Mouse (Mus musculus): ENCODE measurements around the gene Hdac7. TPM values are rescaled to one million over a fixed set of nuclear protein-coding genes. Genes with fewer than 3 reads are reported as not detected.

The Hdac7 gene
- total and polyA plus RNA-seq, 3 experiments, result 19.8 to 55.2 (median 21.7) TPM

DNA sequence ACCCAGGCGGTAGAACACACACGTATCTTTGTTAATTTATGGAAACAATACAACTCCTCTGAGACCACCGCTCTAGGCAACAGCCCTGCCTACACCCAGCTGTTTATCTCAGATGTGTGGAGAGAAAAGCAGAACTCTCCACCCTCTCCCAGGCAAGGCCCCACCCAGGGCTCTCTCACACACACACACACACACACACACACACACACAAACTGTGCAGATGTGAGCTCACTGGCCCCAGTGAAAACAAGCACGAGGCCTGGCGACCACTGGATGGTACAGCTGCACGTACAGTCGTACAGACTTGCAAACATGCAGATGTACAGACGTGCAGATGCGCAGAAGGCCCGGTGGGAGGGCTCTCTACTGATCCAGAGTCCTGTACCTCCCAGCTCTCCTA is 99.4 kb downstream of the Hdac7 start (continued):
- TF ChIP-seq PAX5 (IDR thresholded peaks at IDR 0.05; ENCODE audit: low read length) (no peak), HCFC1 (IDR thresholded peaks at IDR 0.05; ENCODE audit: low read depth, low read length) (no peak), SMC3 (IDR thresholded peaks at IDR 0.05; ENCODE audit: low read depth, low read length) (peak; percentile 35), USF1 (IDR thresholded peaks at IDR 0.05; ENCODE audit: low read depth, low read length) (no peak), POLR2AphosphoS2 (IDR thresholded peaks at IDR 0.05; ENCODE audit: low read depth, low read length) (no peak), MAFK (IDR thresholded peaks at IDR 0.05; ENCODE audit: insufficient replicate concordance, low read length) (no peak), NELFE (IDR thresholded peaks at IDR 0.05; ENCODE audit: low read depth, low read length) (no peak), MYC (IDR thresholded peaks at IDR 0.05; ENCODE audit: low read depth, low read length) (peak; percentile 81; the same call in 1 of the 2 replicates), ETS1 (conservative IDR thresholded peaks at IDR 0.05; ENCODE audit: low read depth, low read length) (peak; percentile 95), TBP (conservative IDR thresholded peaks at IDR 0.05; ENCODE audit: low read depth, low read length) (no peak), MXI1 (IDR thresholded peaks at IDR 0.05; ENCODE audit: low read depth, low read length) (peak; percentile 70), MEF2A (IDR thresholded peaks at IDR 0.05; ENCODE audit: borderline replicate concordance, low read depth, low read length) (peak; percentile 78), IRF4 (IDR thresholded peaks at IDR 0.05; ENCODE audit: low read depth, low read length) (peak; percentile 57; the same call in 1 of the 2 replicates), ZMIZ1 (IDR thresholded peaks at IDR 0.05; ENCODE audit: low read depth, low read length) (no peak), CHD2 (IDR thresholded peaks at IDR 0.05; ENCODE audit: low read length) (no peak; the same call in 1 of the 2 replicates), POLR2A (IDR thresholded peaks at IDR 0.05; ENCODE audit: low read depth, low read length) (peak; percentile 36), RCOR1 (conservative IDR thresholded peaks at IDR 0.05; ENCODE audit: low read depth, low read length) (no peak)

DNA sequence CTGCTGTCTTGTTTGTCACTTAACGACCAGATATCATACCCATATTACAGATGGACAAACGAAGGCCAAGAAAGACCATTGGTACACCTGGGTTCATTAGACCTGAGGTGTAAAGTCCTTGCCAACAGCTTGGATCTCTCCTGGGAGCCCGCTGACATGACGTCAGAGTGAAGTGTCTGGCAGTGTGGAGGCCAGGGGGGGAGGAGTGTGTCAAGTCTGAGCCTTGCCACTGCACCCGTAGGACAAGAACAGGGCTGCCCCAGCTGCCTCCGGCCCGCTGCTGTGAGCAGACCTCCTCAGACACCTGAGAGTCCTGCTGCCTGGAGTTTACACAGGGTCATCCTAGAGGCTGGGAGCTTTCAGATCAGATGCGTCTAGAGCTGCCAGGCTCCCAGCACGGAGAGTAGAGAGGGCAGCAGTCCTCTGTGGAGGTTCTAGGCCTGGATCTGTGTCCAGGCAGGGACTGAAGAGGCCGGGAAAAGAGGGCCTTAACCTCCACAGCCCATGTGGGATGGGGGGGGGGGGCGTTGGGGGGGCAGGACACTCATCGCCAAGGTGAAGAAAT is 100.3 kb downstream of the Hdac7 start:
- Histone ChIP-seq H3K4me2 (ENCODE audit: insufficient read depth, low read depth, poor library complexity, severe bottlenecking) (peak overlapping the region; percentile 18; the same call in 1 of the 2 replicates), H3K36me3 (replicated peaks in 1 of 2; ENCODE audit: control insufficient read depth in 1 of 2, insufficient read depth in 1 of 2, low read length in 1 of 2) (peaks cover 0 to 20% of the 10 kb centered on the region in 2 experiments), H3K27ac (ENCODE audit: insufficient read depth, low read depth) (peak overlapping the region; percentile 99), H3K4me1 (ENCODE audit: control insufficient read depth in 1 of 2, insufficient read depth in 2 of 2) (peaks cover 45 to 61% of the 10 kb centered on the region in 2 experiments), H3K9me3 (replicated peaks; ENCODE audit: low read length) (no peaks in the 10 kb centered on the region), H3K27me3 (replicated peaks) (no peaks in the 10 kb centered on the region), H3K9ac (ENCODE audit: insufficient read depth, low read depth) (peak overlapping the region; percentile 18; the same call in 1 of the 2 replicates), H3K79me2 (replicated peaks; ENCODE audit: control insufficient read depth, extremely low read depth, insufficient read depth, poor library complexity, severe bottlenecking) (peaks cover under 1% of the 10 kb centered on the region; the same call in 1 of the 2 replicates), H3K4me3 (replicated peaks in 1 of 3; ENCODE audit: low read depth in 2 of 3, low read length in 2 of 3, poor library complexity in 1 of 3) (peak overlapping the region in 1 of 3 experiments; percentile 35)
- in situ Hi-C loops (cut with MboI; ENCODE audit: low pct_ligation_motif_present, low pct_unique_long_range_greater_than_20kb, low sequenced_read_pairs), result no loop called here
- dilution Hi-C loops (cut with MboI; ENCODE audit: extremely low pct_ligation_motif_present, extremely low pct_unique_long_range_greater_than_20kb, low sequenced_read_pairs), result no loop called here
- DNase-seq (ENCODE audit: extremely low read depth), result peak; percentile 78
- TF ChIP-seq MAZ (IDR thresholded peaks at IDR 0.05; ENCODE audit: low read depth, low read length) (0 out of 2 replicates have a peak, but pooled peaks have one; percentile 20), ETS1 (conservative IDR thresholded peaks at IDR 0.05; ENCODE audit: low read depth, low read length) (peak; percentile 70), JUND (conservative IDR thresholded peaks at IDR 0.05; ENCODE audit: low read depth, low read length) (no peak), TBP (conservative IDR thresholded peaks at IDR 0.05; ENCODE audit: low read depth, low read length) (no peak), UBTF (IDR thresholded peaks at IDR 0.05; ENCODE audit: low read depth, low read length) (0 out of 2 replicates have a peak, but pooled peaks have one; percentile 18), MXI1 (IDR thresholded peaks at IDR 0.05; ENCODE audit: low read depth, low read length) (0 out of 2 replicates have a peak, but pooled peaks have one; percentile 35), JUN (IDR thresholded peaks at IDR 0.05; ENCODE audit: insufficient read depth, low read depth, low read length) (0 out of 2 replicates have a peak, but pooled peaks have one; percentile 26), USF2 (conservative IDR thresholded peaks at IDR 0.05; ENCODE audit: low read depth, low read length) (no peak), E2F4 (IDR thresholded peaks at IDR 0.05; ENCODE audit: insufficient replicate concordance, low read depth, low read length) (no peak), TCF12 (IDR thresholded peaks at IDR 0.05; ENCODE audit: low read depth, low read length) (peak; percentile 50; the same call in 1 of the 2 replicates), CHD2 (IDR thresholded peaks at IDR 0.05; ENCODE audit: low read length) (peak; percentile 44; the same call in 1 of the 2 replicates), ZNF384 (IDR thresholded peaks at IDR 0.05; ENCODE audit: low read depth, low read length) (no peak), ZMIZ1 (IDR thresholded peaks at IDR 0.05; ENCODE audit: low read depth, low read length) (peak; percentile 44; the same call in 1 of the 2 replicates), IRF4 (IDR thresholded peaks at IDR 0.05; ENCODE audit: low read depth, low read length) (no peak; the same call in 1 of the 2 replicates)

Measured in CH12.LX (cell line).